Mouse (Mus musculus): ENCODE data around the gene Taco1. TPM values are rescaled to one million over a fixed set of nuclear protein-coding genes. Genes with fewer than 3 reads are reported as not detected.
"Not testable (repeated sequence)": the region's sequence is repeated elsewhere in the genome, so short reads cannot be mapped to it uniquely, and the experiment has no call there.

Gene Taco1
- polyA plus RNA-seq, 1 experiment from 2014 or later = 9.2 TPM

GRCm38 (mm10) chr11:106065073-106065922 is 563 bp upstream of the Taco1 start:
- peaks cover 8% of the 10 kb centered on the region for H3K4me1 ChIP-seq
- no peak for ATAC-seq (ENCODE audit: low FRiP score)
- no peak overlapping the region for H3K27ac ChIP-seq
- 45% methylated on average over 18 of the region's 18 CpGs for WGBS
- no peaks in the 10 kb centered on the region for H3K27me3 ChIP-seq
- H3K9ac ChIP-seq = no peak overlapping the region; the same call in 1 of the 2 replicates
- no peaks in the 10 kb centered on the region for H3K9me3 ChIP-seq (replicated peaks)
- H3K4me3 ChIP-seq = peak overlapping the region; percentile 69
- H3K36me3 ChIP-seq = no peaks in the 10 kb centered on the region; the same call in 1 of the 2 replicates
- peak overlapping the region; percentile 76 for H3K4me2 ChIP-seq (replicated peaks)

GRCm38 (mm10) chr11:106066616-106067015 is 755 bp downstream of the Taco1 start:
- peak overlapping the region; percentile 76 for H3K4me2 ChIP-seq (replicated peaks)
- H3K27ac ChIP-seq = peak overlapping the region; percentile 78; the same call in 1 of the 2 replicates
- peak overlapping the region; percentile 83 for H3K9ac ChIP-seq
- not testable (repeated sequence) for H3K4me1 ChIP-seq; H3K36me3 ChIP-seq; H3K27me3 ChIP-seq; H3K9me3 ChIP-seq (replicated peaks); ATAC-seq (ENCODE audit: low FRiP score)
- H3K4me3 ChIP-seq = peak overlapping the region; percentile 69
- 23% methylated on average over 23 of the region's 23 CpGs for WGBS

GRCm38 (mm10) chr11:106073774-106074173 is 7.9 kb downstream of the Taco1 start:
- Histone ChIP-seq H3K9me3 (replicated peaks) (no peaks in the 10 kb centered on the region), H3K4me2 (replicated peaks) (no peak overlapping the region), H3K27me3 (no peaks in the 10 kb centered on the region), H3K9ac (no peak overlapping the region), H3K4me3 (no peak overlapping the region), H3K4me1 (no peaks in the 10 kb centered on the region), H3K36me3 (peaks cover 32% of the 10 kb centered on the region; the same call in 1 of the 2 replicates), H3K27ac (no peak overlapping the region)
- WGBS = 88% methylated on average over 3 of the region's 3 CpGs
- no peak for ATAC-seq (ENCODE audit: low FRiP score)

- H3K9me3 ChIP-seq (replicated peaks) = no peaks in the 10 kb centered on the region
- peaks cover 28% of the 10 kb centered on the region; the same call in 1 of the 2 replicates for H3K36me3 ChIP-seq
- H3K4me1 ChIP-seq = no peaks in the 10 kb centered on the region
- H3K4me2 ChIP-seq (replicated peaks) = no peak overlapping the region
- no peak overlapping the region for H3K9ac ChIP-seq
- ATAC-seq (ENCODE audit: low FRiP score) = no peak
- WGBS = 5% methylated on average over 4 of the region's 4 CpGs
- no peaks in the 10 kb centered on the region for H3K27me3 ChIP-seq
- no peak overlapping the region for H3K4me3 ChIP-seq
- no peak overlapping the region for H3K27ac ChIP-seq
These were observed 10.5 kb downstream of the Taco1 start for GRCm38 (mm10) chr11:106076321-106076720.

GRCm38 (mm10) chr11:106083708-106084701 is 18.1 kb downstream of the Taco1 start, which contains the start of gene Map3k3:
Gene Map3k3, plus strand, starts transcription at chr11:106084613.
- Histone ChIP-seq H3K9me3 (replicated peaks) (no peaks in the 10 kb centered on the region), H3K4me2 (replicated peaks) (peak within 1 kb of the TSS; percentile 57), H3K36me3 (no peaks in the 10 kb centered on the region), H3K27ac (peak within 1 kb of the TSS; percentile 98), H3K9ac (peak within 1 kb of the TSS; percentile 92), H3K4me1 (peaks cover 15% of the 10 kb centered on the region), H3K4me3 (peak within 1 kb of the TSS; percentile 98), H3K27me3 (no peaks in the 10 kb centered on the region)
- 1% methylated on average over 69 of the region's 69 CpGs for WGBS
- peak; percentile 99 for ATAC-seq (ENCODE audit: low FRiP score)

GRCm38 (mm10) chr11:106084911-106085561 is 19.2 kb downstream of the Taco1 start:
- ATAC-seq (ENCODE audit: low FRiP score) = peak; percentile 65

GRCm38 (mm10) chr11:106098223-106098622 is 32.4 kb downstream of the Taco1 start:
- H3K4me1 ChIP-seq = no peaks in the 10 kb centered on the region
- WGBS = 85% methylated on average over 1 of the region's 1 CpGs
- H3K4me2 ChIP-seq (replicated peaks) = no peak overlapping the region
- no peaks in the 10 kb centered on the region for H3K27me3 ChIP-seq
- no peak for ATAC-seq (ENCODE audit: low FRiP score)
- H3K9me3 ChIP-seq (replicated peaks) = no peaks in the 10 kb centered on the region
- no peak overlapping the region for H3K27ac ChIP-seq
- H3K4me3 ChIP-seq = no peak overlapping the region
- H3K36me3 ChIP-seq = 0 out of 2 replicates have a peak, but pooled peaks cover 4% of the 10 kb centered on the region
- H3K9ac ChIP-seq = no peak overlapping the region

More at GRCm38 (mm10) chr11:106084911-106085561, 19.2 kb downstream of the Taco1 start:
- no peaks in the 10 kb centered on the region for H3K9me3 ChIP-seq (replicated peaks)
- H3K27me3 ChIP-seq = no peaks in the 10 kb centered on the region
- peak overlapping the region; percentile 98 for H3K27ac ChIP-seq
- WGBS = under 1% methylated on average over 47 of the region's 61 CpGs
- peak overlapping the region; percentile 92 for H3K9ac ChIP-seq
- H3K4me3 ChIP-seq = peak overlapping the region; percentile 98
- H3K36me3 ChIP-seq = no peaks in the 10 kb centered on the region
- peak overlapping the region; percentile 57 for H3K4me2 ChIP-seq (replicated peaks)
- peaks cover 15% of the 10 kb centered on the region for H3K4me1 ChIP-seq

- H3K4me2 ChIP-seq (replicated peaks) = no peak overlapping the region
- 82% methylated on average over 3 of the region's 3 CpGs for WGBS
- no peaks in the 10 kb centered on the region for H3K27me3 ChIP-seq
- peaks cover 6% of the 10 kb centered on the region; the same call in 1 of the 2 replicates for H3K36me3 ChIP-seq
- no peak overlapping the region for H3K27ac ChIP-seq
- H3K4me1 ChIP-seq = no peaks in the 10 kb centered on the region
- H3K4me3 ChIP-seq = no peak overlapping the region
- no peaks in the 10 kb centered on the region for H3K9me3 ChIP-seq (replicated peaks)
- H3K9ac ChIP-seq = no peak overlapping the region
- no peak for ATAC-seq (ENCODE audit: low FRiP score)
These were observed 37.0 kb downstream of the Taco1 start for GRCm38 (mm10) chr11:106102866-106103265.

- no peak overlapping the region for H3K27ac ChIP-seq
- H3K4me1 ChIP-seq = no peaks in the 10 kb centered on the region
- H3K4me2 ChIP-seq (replicated peaks) = no peak overlapping the region
- no peak overlapping the region for H3K9ac ChIP-seq
- ATAC-seq (ENCODE audit: low FRiP score) = no peak
- H3K27me3 ChIP-seq = no peaks in the 10 kb centered on the region
- no peak overlapping the region for H3K4me3 ChIP-seq
- WGBS = 84% methylated on average over 8 of the region's 8 CpGs
- no peaks in the 10 kb centered on the region for H3K9me3 ChIP-seq (replicated peaks)
- H3K36me3 ChIP-seq = peaks cover 8% of the 10 kb centered on the region; the same call in 1 of the 2 replicates
These were observed 40.3 kb downstream of the Taco1 start for GRCm38 (mm10) chr11:106106047-106106587.

GRCm38 (mm10) chr11:106111688-106112087 is 45.8 kb downstream of the Taco1 start:
- Histone ChIP-seq H3K9ac (no peak overlapping the region), H3K27ac (no peak overlapping the region; the same call in 1 of the 2 replicates), H3K4me1 (no peaks in the 10 kb centered on the region), H3K4me3 (no peak overlapping the region), H3K27me3 (no peaks in the 10 kb centered on the region), H3K4me2 (replicated peaks) (no peak overlapping the region), H3K36me3 (peaks cover 38% of the 10 kb centered on the region), H3K9me3 (replicated peaks) (no peaks in the 10 kb centered on the region)
- no peak for ATAC-seq (ENCODE audit: low FRiP score)

- WGBS = 91% methylated on average over 5 of the region's 5 CpGs
- Histone ChIP-seq H3K4me3 (no peak overlapping the region), H3K36me3 (peaks cover 44% of the 10 kb centered on the region), H3K27me3 (no peaks in the 10 kb centered on the region), H3K4me1 (no peaks in the 10 kb centered on the region), H3K9me3 (replicated peaks) (no peaks in the 10 kb centered on the region), H3K9ac (no peak overlapping the region), H3K4me2 (replicated peaks) (no peak overlapping the region), H3K27ac (no peak overlapping the region)
- no peak for ATAC-seq (ENCODE audit: low FRiP score)
These were observed 56.4 kb downstream of the Taco1 start for GRCm38 (mm10) chr11:106122221-106122620.
